Mouse (Mus musculus): ENCODE measurements around the gene C1qbp. TPM values are rescaled to one million over a fixed set of nuclear protein-coding genes. Genes with fewer than 3 reads are reported as not detected.

Gene C1qbp
- polyA plus RNA-seq (2017; shearing (Covaris generic)), result 70.7 TPM

DNA sequence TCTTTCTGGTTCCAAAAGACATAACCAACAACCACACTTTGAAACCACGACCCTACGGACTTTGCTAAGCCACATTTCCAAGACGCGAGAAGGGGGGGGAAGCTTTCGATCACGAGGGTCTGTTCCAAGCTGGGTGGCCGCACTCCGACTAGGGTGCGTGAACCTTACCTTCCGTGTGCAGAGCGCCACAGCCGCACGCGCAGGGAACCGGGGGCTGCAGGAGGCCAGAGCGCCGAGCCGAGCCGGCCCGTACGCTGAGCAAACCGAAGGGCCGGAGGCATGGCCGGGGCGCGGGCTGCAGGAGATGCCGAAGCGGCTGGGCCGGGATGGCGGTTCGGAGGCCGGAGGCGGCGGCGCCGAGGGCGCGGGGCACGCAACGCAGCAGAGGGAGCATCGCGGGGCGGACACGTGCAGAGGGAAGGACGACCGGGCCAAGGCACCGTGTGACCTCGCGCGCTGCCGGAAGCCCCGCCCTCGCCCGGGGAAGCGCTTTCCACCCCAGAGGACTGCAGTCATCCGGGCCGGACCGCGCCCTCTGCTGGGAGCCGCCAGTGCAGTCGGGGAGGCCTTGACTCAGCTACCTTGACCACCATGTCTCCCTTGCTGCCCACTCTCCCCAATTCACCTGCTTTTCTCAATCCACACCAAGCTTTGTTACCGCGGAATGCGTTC is at the start of gene C1qbp:
Gene C1qbp, minus strand, starts transcription at position 470 of the 672 bp plus-strand sequence.

DNA sequence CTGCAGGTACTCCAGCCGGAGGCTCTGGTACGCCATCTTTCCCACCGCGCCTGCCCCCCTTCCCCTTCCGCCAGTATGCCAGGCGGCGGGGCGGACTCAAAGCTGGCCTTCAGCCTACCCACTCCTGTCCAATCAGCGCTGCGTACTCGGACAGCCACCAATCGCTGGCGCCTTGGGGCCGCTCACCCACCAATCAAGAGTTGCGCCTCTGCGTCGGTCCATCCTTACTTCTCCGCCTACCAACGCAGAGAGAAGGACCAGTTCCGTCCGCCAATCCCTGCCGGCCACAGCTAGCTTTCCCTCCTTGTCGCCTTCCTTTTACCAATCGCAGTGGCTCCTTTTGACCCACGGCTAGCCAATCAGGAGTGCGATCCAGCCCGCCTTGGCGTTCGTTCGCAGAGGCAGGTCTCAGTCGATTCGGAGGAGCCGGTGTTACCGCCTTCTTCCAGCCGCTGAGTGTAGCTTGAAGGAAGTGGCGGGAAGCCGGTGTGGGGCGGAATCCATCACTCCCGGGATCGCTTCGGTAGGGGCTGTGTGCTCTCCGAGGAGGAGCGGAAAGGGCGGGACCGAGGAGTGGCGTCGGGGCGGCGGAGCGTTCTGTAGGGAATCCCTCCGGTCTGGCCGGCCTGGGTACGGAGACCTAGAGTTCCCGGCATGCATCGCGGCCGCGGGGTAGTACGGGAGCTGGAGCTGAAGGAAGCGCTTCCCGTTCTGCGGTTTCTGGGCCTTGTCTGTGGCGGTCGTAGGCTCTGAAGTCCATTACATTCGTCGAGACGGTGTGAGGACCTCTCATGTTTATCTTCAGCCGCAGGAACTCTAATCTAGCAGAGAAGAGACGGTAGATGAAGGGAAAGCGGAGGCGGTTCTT is 36.6 kb upstream of the C1qbp start, which contains the start of the genes Mis12 and Derl2:
Gene Mis12, plus strand, starts transcription at position 411 of the 868 bp plus-strand sequence.
Gene Derl2, minus strand, starts transcription at position 641 of the 868 bp plus-strand sequence.

DNA sequence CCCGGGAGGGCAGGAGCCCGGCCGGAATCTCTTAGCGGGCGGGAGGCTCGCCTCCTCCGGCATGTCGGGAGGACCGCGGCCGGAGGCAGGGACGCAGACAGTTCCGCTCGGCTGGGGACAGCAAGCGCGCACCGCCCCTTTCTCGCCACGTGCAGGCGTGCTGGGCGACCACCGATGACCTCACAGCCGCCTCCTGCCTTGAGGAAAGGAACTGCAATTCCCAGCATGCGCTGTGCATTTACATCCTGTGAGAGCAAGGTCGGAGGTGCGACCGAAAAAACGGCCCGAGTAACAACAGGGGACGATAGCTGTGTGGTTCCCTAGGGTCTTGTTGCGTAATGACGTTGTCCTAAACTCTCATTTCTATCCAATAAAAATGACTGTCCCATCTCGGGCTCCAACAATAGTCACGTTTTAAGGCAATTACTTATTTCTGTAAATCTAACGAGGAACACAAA is 21.5 kb upstream of the C1qbp start, which contains the start of gene Dhx33:
Gene Dhx33, minus strand, starts transcription at position 122 of the 458 bp plus-strand sequence.

DNA sequence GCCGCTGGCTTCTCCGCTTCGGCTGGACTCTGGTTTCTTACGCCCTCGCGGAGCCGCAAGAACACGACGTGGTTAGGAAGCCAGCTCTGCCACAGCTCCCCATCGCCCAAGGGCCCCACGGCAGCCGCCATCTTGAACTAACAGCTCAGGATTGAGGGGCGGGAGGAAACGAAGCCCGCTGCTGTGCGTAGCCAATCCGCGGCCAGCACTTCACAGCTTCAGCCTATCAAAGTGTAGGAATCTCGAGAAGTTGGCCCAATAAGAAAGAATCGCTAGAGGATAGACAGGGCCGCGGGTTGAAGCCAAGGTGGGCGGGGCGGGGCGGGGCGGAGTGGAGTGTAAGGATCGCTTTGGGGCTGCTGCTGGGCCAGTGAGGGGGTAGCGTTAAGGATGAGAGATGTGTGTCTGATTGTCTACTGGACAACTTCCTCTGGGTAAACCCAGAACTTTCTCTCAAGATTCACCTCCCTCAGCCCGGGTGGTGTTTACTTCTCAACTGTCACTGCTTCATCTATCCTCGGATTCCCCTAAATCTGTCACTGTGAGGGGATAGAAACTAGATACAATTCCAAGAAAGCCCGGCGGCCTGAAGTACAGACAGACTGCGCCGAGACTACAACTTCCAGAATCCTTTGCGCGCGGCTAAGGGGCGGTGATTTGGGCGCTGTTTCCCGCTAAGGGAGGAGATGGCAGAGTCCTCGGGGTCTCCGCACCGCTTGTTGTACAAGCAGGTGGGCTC is 12.8 kb downstream of the C1qbp start, which contains the start of the genes Nup88 and Rpain:
Gene Nup88, minus strand, starts transcription at position 153 of the 739 bp plus-strand sequence.
Gene Rpain, plus strand, starts transcription at position 393 of the 739 bp plus-strand sequence.

Other genes starting within 250 kb of the C1qbp start
- 4.1 TPM for gene Zfp3, start 218.8 kb downstream of the C1qbp start, polyA plus RNA-seq (2017; shearing (Covaris generic))
- gene Scimp, start 170.4 kb downstream of the C1qbp start, polyA plus RNA-seq (2017; shearing (Covaris generic)), result not detected
- 69.6 TPM for gene Rabep1, start 138.2 kb downstream of the C1qbp start, polyA plus RNA-seq (2017; shearing (Covaris generic))
- gene Nup88, start 13.1 kb downstream of the C1qbp start, polyA plus RNA-seq (2017; shearing (Covaris generic)), result 101 TPM
- 74.9 TPM for gene Rpain, start 12.8 kb downstream of the C1qbp start, polyA plus RNA-seq (2017; shearing (Covaris generic))
- 16.5 TPM for gene Dhx33, start 21.4 kb upstream of the C1qbp start, polyA plus RNA-seq (2017; shearing (Covaris generic))
- gene Mis12, start 36.6 kb upstream of the C1qbp start, polyA plus RNA-seq (2017; shearing (Covaris generic)), result 32.5 TPM
- gene Derl2, start 36.8 kb upstream of the C1qbp start, polyA plus RNA-seq (2017; shearing (Covaris generic)), result 57.1 TPM
- 5.3 TPM for gene 6330403K07Rik, start 50.5 kb upstream of the C1qbp start, polyA plus RNA-seq (2017; shearing (Covaris generic))
- 0.10 TPM for gene Nlrp1a, start 161.7 kb upstream of the C1qbp start, polyA plus RNA-seq (2017; shearing (Covaris generic))
- gene Nlrp1b, start 247.7 kb upstream of the C1qbp start, polyA plus RNA-seq (2017; shearing (Covaris generic)), result 0.76 TPM